Mouse (Mus musculus): Measurements from ENCODE around the gene Bloc1s1. TPM values are rescaled to one million over a fixed set of nuclear protein-coding genes. Genes with fewer than 3 reads are reported as not detected.

Gene Bloc1s1
- polyA plus RNA-seq, 2 experiments, result 95.9 to 99.2 TPM

DNA sequence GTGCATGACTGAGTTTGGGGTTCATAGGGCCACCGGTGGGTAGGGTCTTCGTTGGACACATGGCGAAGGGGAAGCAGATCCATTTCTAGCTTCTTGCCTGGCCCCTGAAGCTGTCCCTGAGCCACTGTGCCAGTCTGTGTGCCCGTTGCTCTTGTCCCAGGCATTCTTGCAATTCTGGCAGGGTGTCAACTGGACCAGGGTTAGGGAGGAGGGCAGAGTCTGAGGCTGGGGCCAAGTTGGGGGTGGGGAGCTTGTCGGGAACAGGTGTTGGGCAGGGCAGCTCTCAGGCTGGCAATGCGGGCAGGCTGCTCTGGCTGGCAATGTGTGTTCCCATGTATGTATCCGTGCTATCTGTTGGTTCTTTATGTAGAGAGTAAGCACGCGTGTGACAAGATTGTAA is 14.6 kb upstream of the Bloc1s1 start:
- Histone ChIP-seq H3K9me3 (ENCODE audit: control insufficient read depth, low read length) (no peaks in the 10 kb centered on the region), H3K36me3 (replicated peaks; ENCODE audit: control insufficient read depth, insufficient read depth, low read depth) (no peaks in the 10 kb centered on the region), H3K27me3 (ENCODE audit: control insufficient read depth, insufficient read depth, low read length) (peaks cover 28% of the 10 kb centered on the region), H3K4me2 (ENCODE audit: low read depth) (no peak overlapping the region), H3K27ac (no peak overlapping the region), H3K9ac (replicated peaks) (no peak overlapping the region), H3K4me3 (ENCODE audit: insufficient read depth in 1 of 2, low read depth in 2 of 2, low read length in 2 of 2) (no peak overlapping the region), H3K4me1 (replicated peaks; ENCODE audit: control insufficient read depth in 2 of 2, insufficient read depth in 2 of 2, low read length in 1 of 2) (no peaks in the 10 kb centered on the region)
- ATAC-seq (ENCODE audit: insufficient read depth) (no peak), DNase-seq (ENCODE audit: low read depth in 3 of 3, low spot score in 3 of 3) (no peak)
- no peak for TF ChIP-seq EP300 (IDR thresholded peaks at IDR 0.05; ENCODE audit: low read depth)
- no peak for TF ChIP-seq CTCF (IDR thresholded peaks at IDR 0.05; ENCODE audit: low read depth)
- WGBS (ENCODE audit: insufficient replicate concordance), result 62% methylated on average over 9 of the region's 9 CpGs

DNA sequence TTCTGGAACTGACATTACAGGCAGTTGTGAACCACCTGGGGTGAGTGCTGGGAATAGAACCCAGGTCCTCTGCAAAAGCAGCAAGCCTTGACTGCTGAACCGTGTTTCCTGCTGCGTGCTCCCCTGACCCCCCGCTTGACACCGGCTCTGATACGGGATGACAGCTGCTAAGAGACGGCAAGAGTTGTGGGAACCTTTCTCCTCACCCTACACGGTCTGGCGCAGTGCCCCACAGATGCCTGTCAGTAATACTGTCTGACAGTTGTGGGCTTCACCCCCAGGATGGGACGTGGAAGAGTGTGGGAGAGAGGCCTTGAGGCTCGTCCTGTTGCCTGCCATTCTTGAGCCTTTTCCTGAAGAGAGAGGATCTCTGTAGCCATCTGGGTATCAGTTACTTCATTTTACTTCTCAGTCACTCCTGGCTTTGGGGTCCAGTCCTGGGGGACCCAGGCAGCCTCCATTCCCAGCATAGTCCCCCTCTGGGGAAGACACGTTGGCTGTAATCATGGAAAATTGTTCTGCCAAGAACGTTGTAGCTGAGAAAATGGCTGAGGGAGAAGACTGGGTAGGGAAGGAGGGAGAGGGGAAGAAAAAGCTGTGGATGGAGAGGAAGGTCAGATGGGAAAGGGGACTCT is 14.0 kb upstream of the Bloc1s1 start:
- no peaks in the 10 kb centered on the region for H3K9me3 ChIP-seq (ENCODE audit: control insufficient read depth, low read length)
- peaks cover 34% of the 10 kb centered on the region for H3K27me3 ChIP-seq (ENCODE audit: control insufficient read depth, insufficient read depth, low read length)
- ATAC-seq (ENCODE audit: insufficient read depth) (no peak), DNase-seq (ENCODE audit: low read depth in 3 of 3, low spot score in 3 of 3) (no peak)
- WGBS (ENCODE audit: insufficient replicate concordance), result 58% methylated on average over 12 of the region's 12 CpGs
- TF ChIP-seq EP300 (IDR thresholded peaks at IDR 0.05; ENCODE audit: low read depth) (no peak), CTCF (IDR thresholded peaks at IDR 0.05; ENCODE audit: low read depth) (no peak)
- no peaks in the 10 kb centered on the region for H3K4me1 ChIP-seq (replicated peaks; ENCODE audit: control insufficient read depth in 2 of 2, insufficient read depth in 2 of 2, low read length in 1 of 2)
- H3K4me3 ChIP-seq (ENCODE audit: insufficient read depth in 1 of 2, low read depth in 2 of 2, low read length in 2 of 2), result no peak overlapping the region
- no peaks in the 10 kb centered on the region for H3K36me3 ChIP-seq (replicated peaks; ENCODE audit: control insufficient read depth, insufficient read depth, low read depth)
- no peak overlapping the region for H3K4me2 ChIP-seq (ENCODE audit: low read depth)
- H3K9ac ChIP-seq (replicated peaks), result no peak overlapping the region
- no peak overlapping the region for H3K27ac ChIP-seq

DNA sequence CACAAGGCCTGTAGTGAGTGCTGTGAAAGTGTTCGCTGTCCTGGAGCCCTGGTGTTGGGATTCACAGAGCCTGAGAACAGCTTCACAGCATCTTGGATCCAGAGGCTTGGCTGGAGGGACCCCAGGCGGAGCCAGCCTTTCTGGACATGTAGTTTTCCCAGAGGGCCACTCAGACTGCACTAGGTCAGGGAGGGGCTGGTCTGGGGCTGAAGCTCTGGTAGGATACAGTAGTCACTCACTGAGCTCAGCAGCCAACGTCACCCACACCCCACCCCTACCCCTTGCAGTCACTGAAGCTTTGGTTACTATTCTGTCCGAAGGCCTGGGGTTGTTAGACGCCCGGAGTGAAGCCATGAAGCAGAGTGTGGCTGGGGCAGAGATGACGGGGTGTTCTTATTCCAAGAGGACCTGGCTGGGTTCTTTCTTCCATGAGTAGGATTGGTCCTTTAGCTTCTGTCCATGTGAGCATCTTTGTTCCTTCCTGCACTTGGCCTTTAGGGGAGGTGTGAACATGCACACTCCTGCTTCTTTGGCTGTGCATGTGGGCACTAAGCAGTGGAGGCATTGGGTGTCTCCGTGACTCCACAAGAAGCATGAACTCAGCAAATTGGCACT is 12.1 kb upstream of the Bloc1s1 start:
- peaks cover 52% of the 10 kb centered on the region for H3K27me3 ChIP-seq (ENCODE audit: control insufficient read depth, insufficient read depth, low read length)
- H3K4me1 ChIP-seq (replicated peaks; ENCODE audit: control insufficient read depth in 2 of 2, insufficient read depth in 2 of 2, low read length in 1 of 2), result no peaks in the 10 kb centered on the region
- H3K4me2 ChIP-seq (ENCODE audit: low read depth), result no peak overlapping the region
- ATAC-seq (ENCODE audit: insufficient read depth) (no peak), DNase-seq (ENCODE audit: low read depth in 3 of 3, low spot score in 3 of 3) (no peak)
- no peak overlapping the region for H3K4me3 ChIP-seq (ENCODE audit: insufficient read depth in 1 of 2, low read depth in 2 of 2, low read length in 2 of 2)
- no peak overlapping the region for H3K9ac ChIP-seq (replicated peaks)
- 51% methylated on average over 8 of the region's 8 CpGs for WGBS (ENCODE audit: insufficient replicate concordance)
- no peaks in the 10 kb centered on the region for H3K36me3 ChIP-seq (replicated peaks; ENCODE audit: control insufficient read depth, insufficient read depth, low read depth)
- no peak overlapping the region for H3K27ac ChIP-seq
- H3K9me3 ChIP-seq (ENCODE audit: control insufficient read depth, low read length), result no peaks in the 10 kb centered on the region
- TF ChIP-seq CTCF (IDR thresholded peaks at IDR 0.05; ENCODE audit: low read depth), result no peak
- no peak for TF ChIP-seq EP300 (IDR thresholded peaks at IDR 0.05; ENCODE audit: low read depth)

DNA sequence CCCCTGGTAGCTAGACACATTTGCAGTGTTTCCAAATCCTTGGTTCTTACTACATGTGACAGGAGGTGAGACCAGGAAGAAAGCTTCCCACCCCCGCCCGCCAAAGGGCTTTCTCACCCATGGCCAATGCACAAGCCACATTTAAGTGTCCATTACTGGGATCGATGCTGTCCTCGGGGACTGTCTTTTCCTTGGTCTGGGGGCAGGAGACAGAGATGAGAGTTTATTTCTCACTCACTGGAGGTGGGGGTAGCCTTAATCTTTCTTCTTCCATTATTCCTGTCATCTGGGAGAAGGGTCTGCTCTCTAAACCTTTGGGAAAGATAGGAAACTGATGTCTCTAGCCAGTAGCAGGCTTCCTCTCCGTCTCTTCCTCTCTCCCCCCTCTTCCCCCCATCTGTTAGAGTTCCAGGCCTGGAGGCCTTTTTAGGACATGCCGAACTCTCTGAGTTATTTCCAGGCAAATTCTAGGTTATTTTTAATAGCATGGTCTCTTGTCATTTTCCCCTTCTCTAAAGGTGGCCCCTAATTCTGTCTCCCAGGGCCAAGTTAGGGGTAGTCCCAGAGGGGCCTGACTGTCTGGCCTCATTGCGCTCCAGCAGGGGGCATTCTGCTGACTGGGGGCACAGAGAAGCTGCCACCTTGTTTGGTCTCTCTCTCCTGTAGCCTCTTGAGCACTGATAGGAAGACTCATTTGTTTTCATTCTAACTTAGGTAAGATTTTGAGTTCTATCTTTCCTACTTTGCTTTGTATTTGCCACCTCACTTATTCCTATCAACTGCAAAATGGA is 11.4 kb upstream of the Bloc1s1 start:
- 55% methylated on average over 7 of the region's 7 CpGs for WGBS (ENCODE audit: insufficient replicate concordance)
- no peak overlapping the region for H3K27ac ChIP-seq
- peaks cover 52% of the 10 kb centered on the region for H3K27me3 ChIP-seq (ENCODE audit: control insufficient read depth, insufficient read depth, low read length)
- ATAC-seq (ENCODE audit: insufficient read depth) (no peak), DNase-seq (ENCODE audit: low read depth in 3 of 3, low spot score in 3 of 3) (no peak)
- no peaks in the 10 kb centered on the region for H3K9me3 ChIP-seq (ENCODE audit: control insufficient read depth, low read length)
- TF ChIP-seq CTCF (IDR thresholded peaks at IDR 0.05; ENCODE audit: low read depth) (peak; percentile 11; the same call in 1 of the 2 replicates), EP300 (IDR thresholded peaks at IDR 0.05; ENCODE audit: low read depth) (no peak)
- H3K36me3 ChIP-seq (replicated peaks; ENCODE audit: control insufficient read depth, insufficient read depth, low read depth), result no peaks in the 10 kb centered on the region
- no peaks in the 10 kb centered on the region for H3K4me1 ChIP-seq (replicated peaks; ENCODE audit: control insufficient read depth in 2 of 2, insufficient read depth in 2 of 2, low read length in 1 of 2)
- H3K4me3 ChIP-seq (ENCODE audit: insufficient read depth in 1 of 2, low read depth in 2 of 2, low read length in 2 of 2), result no peak overlapping the region
- H3K9ac ChIP-seq (replicated peaks), result no peak overlapping the region
- H3K4me2 ChIP-seq (ENCODE audit: low read depth), result no peak overlapping the region

All from liver, embryonic 14.5 days (tissue).